Mouse (Mus musculus) liver, adult 2 months (tissue): ENCODE measurements around the gene Rmdn3. TPM values are rescaled to one million over a fixed set of nuclear protein-coding genes. Genes with fewer than 3 reads are reported as not detected.

ENCODE experiments used
- DNase-seq: peaks from one replicate; pipeline ENCODE4 v3.0.0-alpha.2; 2011; ENCODE audit warnings: low read depth, low spot score; ENCODE audit errors: extremely low read depth
- H3K27ac ChIP-seq: fragments of 200-500 bp; replicated peaks from 2 replicates; pipeline ENCODE4 v1.5.1; 2012; ENCODE audit warnings: low read depth, mild to moderate bottlenecking, control low read depth, inconsistent platforms, low read length; ENCODE audit not compliant: insufficient read depth
- H3K27me3 ChIP-seq: fragments of 200-500 bp; 2 replicates; pipeline ENCODE4 v1.6.1; 2012; ENCODE audit warnings: mild to moderate bottlenecking, moderate library complexity, low read length, inconsistent platforms; ENCODE audit not compliant: control insufficient read depth, insufficient read depth
- H3K36me3 ChIP-seq: fragments of 200-500 bp; 2 replicates; pipeline ENCODE4 v1.6.1; 2012; ENCODE audit warnings: low read length, inconsistent platforms; ENCODE audit not compliant: control insufficient read depth, insufficient read depth
- H3K4me1 ChIP-seq: fragments of 200-500 bp; 2 replicates; pipeline ENCODE4 v1.6.1; 2011; ENCODE audit warnings: low read length; ENCODE audit not compliant: control insufficient read depth, insufficient read depth
- H3K4me3 ChIP-seq: fragments of 200-500 bp; 2 replicates; pipeline ENCODE4 v1.5.1; 2011; ENCODE audit warnings: low read depth, mild to moderate bottlenecking, control low read depth, low read length, moderate library complexity; ENCODE audit not compliant: insufficient read depth
- H3K79me2 ChIP-seq: fragments of 200-500 bp; 2 replicates; pipeline ENCODE4 v1.6.1; 2012; ENCODE audit warnings: inconsistent platforms, mild to moderate bottlenecking, low read length, moderate library complexity; ENCODE audit not compliant: control insufficient read depth, insufficient read depth
- H3K9ac ChIP-seq: fragments of 200-500 bp; 2 replicates; pipeline ENCODE4 v1.6.1; 2012; ENCODE audit warnings: low read depth, mild to moderate bottlenecking, control low read depth, inconsistent platforms, low read length
- CTCF ChIP-seq: fragments of 200-500 bp; IDR thresholded peaks from 2 replicates; pipeline ENCODE4 v1.5.1; 2011; ENCODE audit warnings: low read depth, low read length, control low read depth
- POLR2A ChIP-seq: fragments of 200-500 bp; IDR thresholded peaks from 2 replicates; pipeline ENCODE4 v1.6.1; 2011; ENCODE audit warnings: low read length, control low read depth; ENCODE audit not compliant: insufficient read depth; ENCODE audit errors: extremely low read depth
- WGBS: fragments of 180-500 bp; shearing (Covaris S2); methylation state at CpG from one replicate; pipeline ENCODE4 v1.1.7; 2018; 5-methylcytosine and 5-hydroxymethylcytosine counted together
- polyA plus RNA-seq: library from polyadenylated mRNA; depleted of rRNA; stranded (reverse); fragments of >200 nt; gene quantifications from 2 replicates; pipeline ENCODE4 v1.2.3, GENCODE M21; 2012
- total RNA-seq: library from RNA; depleted of rRNA; stranded (reverse); fragments of >200 nt; gene quantifications from 2 replicates; pipeline ENCODE4 v1.2.3, GENCODE M21; 2014

The Rmdn3 gene
- total and polyA plus RNA-seq, 2 experiments = 26.4 to 63.6 TPM

DNA sequence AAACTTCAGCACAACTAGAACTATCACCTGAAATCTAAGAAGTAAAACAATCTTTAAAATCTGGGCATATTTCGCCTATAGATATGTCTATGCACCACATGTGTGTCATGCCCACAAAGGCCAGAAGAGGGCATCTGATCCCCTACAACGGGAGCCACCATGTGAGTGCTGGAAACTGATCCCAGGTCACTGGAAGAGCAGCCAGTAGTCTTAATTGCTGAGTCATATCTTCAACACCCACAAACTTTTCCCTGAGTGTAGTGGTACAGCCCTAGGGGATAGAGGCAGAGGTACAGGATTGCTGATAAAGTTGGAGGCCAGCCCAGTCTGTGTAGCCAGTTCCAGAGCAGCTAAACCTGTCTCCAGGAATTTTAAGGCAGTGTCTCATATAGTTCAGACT, 11.6 kb downstream of the Rmdn3 start:
- no peak overlapping the region for H3K27ac ChIP-seq
- TF ChIP-seq POLR2A (no peak), CTCF (peak; percentile 58)
- H3K9ac ChIP-seq = no peak overlapping the region
- WGBS = 92% methylated on average over 2 of the region's 2 CpGs
- no peak overlapping the region for H3K4me3 ChIP-seq
- H3K4me1 ChIP-seq = no peaks in the 10 kb centered on the region
- peak; percentile 14 for DNase-seq
- no peaks in the 10 kb centered on the region for H3K79me2 ChIP-seq
- H3K36me3 ChIP-seq = peaks cover 87% of the 10 kb centered on the region
- H3K27me3 ChIP-seq = no peaks in the 10 kb centered on the region

- Histone ChIP-seq H3K79me2 (no peaks in the 10 kb centered on the region), H3K4me3 (no peak overlapping the region), H3K27me3 (no peaks in the 10 kb centered on the region), H3K9ac (no peak overlapping the region), H3K36me3 (peaks cover 44% of the 10 kb centered on the region), H3K4me1 (no peaks in the 10 kb centered on the region), H3K27ac (no peak overlapping the region)
- no peak for DNase-seq
- no peak for TF ChIP-seq CTCF
- TF ChIP-seq POLR2A = no peak
- WGBS = 73% methylated on average over 5 of the region's 5 CpGs
These were observed 20.4 kb downstream of the Rmdn3 start for GRCm38 (mm10) chr2:119136346-119136898.

DNA sequence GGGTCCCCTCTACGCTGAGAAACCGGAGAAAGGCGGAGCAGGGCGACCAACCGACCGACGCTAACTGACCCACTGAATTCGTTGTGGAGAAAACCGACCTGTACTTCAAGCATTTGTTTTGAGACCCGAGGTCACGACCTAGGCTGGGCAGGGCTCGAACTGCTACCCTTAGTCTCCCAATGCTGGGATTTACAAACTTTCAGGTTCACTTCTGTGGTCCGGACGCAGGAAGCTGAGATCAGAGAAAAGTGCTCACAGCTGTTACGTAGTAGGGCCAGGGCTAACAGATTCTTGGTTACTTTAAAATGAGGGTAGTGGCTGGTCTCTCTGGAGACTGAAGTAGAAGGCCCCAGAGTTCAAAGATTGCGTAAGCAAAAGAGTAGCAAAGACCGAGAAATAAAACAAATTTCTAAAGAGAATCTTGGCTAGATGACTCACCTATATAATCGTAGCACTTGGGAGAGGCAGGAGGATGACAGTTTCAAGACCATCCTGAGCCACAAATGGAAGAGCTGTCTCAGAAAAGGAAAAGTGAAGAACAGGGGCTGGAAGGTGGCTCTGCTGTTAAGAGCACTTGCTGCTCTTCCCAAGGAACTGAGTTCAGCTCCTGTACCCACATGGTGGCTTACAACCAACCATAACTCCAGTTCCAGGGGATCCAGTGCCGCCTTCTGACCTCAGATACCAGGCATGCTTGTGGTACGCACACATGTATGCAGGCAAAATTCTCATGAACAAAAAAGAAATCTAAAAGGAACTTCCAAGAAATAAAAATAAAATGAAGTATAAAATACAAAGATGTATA, 43.5 kb downstream of the Rmdn3 start:
- no peaks in the 10 kb centered on the region for H3K27me3 ChIP-seq
- no peaks in the 10 kb centered on the region for H3K36me3 ChIP-seq
- 14% methylated on average over 20 of the region's 20 CpGs for WGBS
- no peak for TF ChIP-seq CTCF
- no peak for TF ChIP-seq POLR2A
- H3K79me2 ChIP-seq = no peaks in the 10 kb centered on the region
- no peak overlapping the region for H3K27ac ChIP-seq
- no peak overlapping the region for H3K9ac ChIP-seq
- H3K4me3 ChIP-seq = peak overlapping the region; percentile 48
- 0 out of 2 replicates have a peak, but pooled peaks cover 3% of the 10 kb centered on the region for H3K4me1 ChIP-seq
- DNase-seq = no peak

DNA sequence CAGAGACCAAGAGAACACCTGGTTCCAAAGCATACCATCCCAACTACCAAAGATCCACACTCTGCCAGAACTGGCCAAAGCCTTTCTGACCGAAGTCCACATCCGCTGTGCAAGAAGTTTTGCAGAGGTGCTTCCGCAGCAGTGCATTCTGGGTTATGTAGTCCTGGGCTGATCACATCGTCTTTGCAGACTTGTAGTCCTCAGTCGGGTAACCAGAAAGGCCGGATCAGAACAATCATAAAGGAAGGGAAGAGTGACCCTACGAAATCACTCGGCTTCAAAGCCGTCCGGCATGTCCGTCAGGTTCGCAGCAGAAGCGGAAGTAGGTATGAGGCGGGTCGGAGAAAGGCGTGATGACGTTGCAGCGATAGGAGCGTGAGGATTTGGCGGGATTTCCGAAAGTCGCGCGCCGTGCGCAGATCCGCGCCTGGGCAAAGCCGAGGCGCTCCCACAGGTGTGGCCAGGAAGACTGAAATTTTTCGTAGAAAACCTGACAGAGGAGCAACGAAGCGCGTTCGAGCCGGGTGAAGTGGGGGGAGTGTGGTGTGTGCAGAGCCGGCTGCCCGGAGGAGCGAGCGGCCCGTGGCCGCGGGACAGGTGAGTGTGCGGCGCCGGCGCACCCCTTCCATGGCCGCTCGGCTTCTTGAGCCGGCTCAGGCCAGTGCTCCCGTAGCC, 44.3 kb downstream of the Rmdn3 start, which contains the start of gene Rad51:
TSS of gene Rad51 (plus strand) at position 356 of the 675 bp plus-strand sequence.
- WGBS = under 1% methylated on average over 51 of the region's 51 CpGs
- Histone ChIP-seq H3K79me2 (no peaks in the 10 kb centered on the region), H3K27me3 (no peaks in the 10 kb centered on the region), H3K4me3 (peak within 1 kb of the TSS; percentile 48), H3K9ac (peak within 1 kb of the TSS; percentile 57), H3K36me3 (no peaks in the 10 kb centered on the region), H3K27ac (peak within 1 kb of the TSS; percentile 86), H3K4me1 (0 out of 2 replicates have a peak, but pooled peaks cover 3% of the 10 kb centered on the region)
- TF ChIP-seq CTCF (no peak), POLR2A (no peak)
- DNase-seq = peak; percentile 88

- Histone ChIP-seq H3K36me3 (no peaks in the 10 kb centered on the region), H3K27ac (no peak overlapping the region), H3K4me1 (0 out of 2 replicates have a peak, but pooled peaks cover 3% of the 10 kb centered on the region), H3K79me2 (no peaks in the 10 kb centered on the region), H3K27me3 (no peaks in the 10 kb centered on the region), H3K9ac (no peak overlapping the region), H3K4me3 (no peak overlapping the region)
- WGBS = 88% methylated on average over 3 of the region's 3 CpGs
- no peak for TF ChIP-seq POLR2A
- no peak for TF ChIP-seq CTCF
- DNase-seq = no peak
These were observed 45.8 kb downstream of the Rmdn3 start for GRCm38 (mm10) chr2:119111060-119111459.
